Mouse (Mus musculus) testis, postnatal 14 days (tissue): ENCODE data around the gene Sprn.
"Not testable (repeated sequence)": the region's sequence is repeated elsewhere in the genome, so short reads cannot be mapped to it uniquely, and the experiment has no call there.

Experiments used
- DNase-seq: peaks from one replicate; pipeline ENCODE4 v3.0.0; 2021; ENCODE audit warnings: low spot score

Sprn gene

DNA sequence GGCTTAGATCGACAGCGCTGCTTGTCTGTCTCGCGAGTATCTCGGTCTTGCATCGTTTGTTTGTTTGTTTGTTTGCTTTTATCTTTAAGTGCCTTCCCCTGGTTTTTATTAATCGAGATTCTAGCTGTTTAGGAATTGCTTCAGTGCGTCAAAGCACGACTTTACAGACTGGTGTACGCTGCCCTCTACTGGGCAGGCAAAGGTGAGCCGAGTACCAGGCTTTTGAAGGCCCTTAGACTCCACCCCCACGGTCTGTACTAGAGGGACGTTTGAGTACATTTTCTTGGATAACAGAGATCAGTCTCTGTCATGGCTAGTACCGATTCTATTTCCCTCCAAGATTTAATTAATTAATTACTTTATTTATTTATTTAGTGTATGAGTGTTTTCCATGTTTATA, 13.3 kb downstream of the Sprn start:
- no peak for DNase-seq

DNA sequence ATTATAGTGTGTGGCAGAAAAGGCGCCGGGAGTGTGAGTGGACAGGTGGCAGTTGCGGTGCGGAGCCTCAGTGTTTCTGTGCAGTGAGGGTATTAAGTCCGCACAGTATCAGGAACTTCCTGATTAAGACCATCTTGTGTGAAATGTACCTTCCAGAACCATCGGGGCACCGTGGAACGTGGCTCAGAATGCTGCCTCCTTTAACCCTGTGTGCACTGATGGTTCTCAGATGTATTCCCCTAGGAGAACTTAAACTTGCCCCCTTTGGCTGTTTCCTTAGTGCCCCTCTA, 16.7 kb downstream of the Sprn start:
- no peak for DNase-seq

DNA sequence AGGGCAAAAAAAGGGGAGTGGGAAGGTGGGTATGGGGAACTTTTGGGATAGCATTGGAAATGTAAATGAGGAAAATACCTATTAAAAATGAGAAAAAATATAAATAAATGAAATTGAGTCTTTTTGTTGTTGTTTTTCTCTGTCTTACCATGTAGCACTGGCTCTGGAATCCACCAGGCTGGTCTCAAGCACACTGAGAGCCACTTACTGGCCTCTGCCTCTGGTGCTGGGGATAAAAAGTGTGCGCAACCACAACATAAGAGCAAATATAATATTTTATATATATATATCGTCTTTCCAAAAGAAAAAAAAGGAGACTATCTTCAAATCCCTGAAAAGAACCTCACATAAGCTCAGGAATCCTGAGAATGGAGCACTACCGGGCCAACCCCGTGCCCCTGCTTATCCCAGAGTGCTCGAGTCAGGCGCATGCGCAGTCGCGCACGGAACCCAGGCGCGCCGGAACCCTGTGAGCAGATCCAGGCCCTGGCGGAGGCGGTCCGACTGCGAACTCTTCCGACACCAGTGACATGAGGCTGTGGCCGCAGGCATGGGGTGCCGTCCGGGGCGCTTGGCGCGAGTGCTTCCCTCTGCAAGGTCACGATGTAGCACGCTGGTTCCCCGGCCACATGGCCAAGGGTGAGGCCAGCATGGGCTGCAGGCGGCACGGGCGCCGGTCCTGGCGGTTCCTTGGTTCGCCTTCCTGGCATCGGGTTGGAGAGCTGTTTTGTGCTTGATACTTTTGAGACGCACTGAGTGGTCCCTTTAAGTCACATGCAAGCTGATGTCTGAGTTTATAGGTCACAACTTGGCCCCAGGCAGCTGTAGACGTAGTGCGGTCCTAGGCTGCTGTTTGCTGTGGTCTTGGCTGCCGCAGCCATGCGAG, 17.3 kb downstream of the Sprn start, which contains the start of gene Mtg1:
Gene Mtg1 (plus strand): TSS at position 430 of the 886 bp plus-strand sequence.
- peak; percentile 92 for DNase-seq

DNA sequence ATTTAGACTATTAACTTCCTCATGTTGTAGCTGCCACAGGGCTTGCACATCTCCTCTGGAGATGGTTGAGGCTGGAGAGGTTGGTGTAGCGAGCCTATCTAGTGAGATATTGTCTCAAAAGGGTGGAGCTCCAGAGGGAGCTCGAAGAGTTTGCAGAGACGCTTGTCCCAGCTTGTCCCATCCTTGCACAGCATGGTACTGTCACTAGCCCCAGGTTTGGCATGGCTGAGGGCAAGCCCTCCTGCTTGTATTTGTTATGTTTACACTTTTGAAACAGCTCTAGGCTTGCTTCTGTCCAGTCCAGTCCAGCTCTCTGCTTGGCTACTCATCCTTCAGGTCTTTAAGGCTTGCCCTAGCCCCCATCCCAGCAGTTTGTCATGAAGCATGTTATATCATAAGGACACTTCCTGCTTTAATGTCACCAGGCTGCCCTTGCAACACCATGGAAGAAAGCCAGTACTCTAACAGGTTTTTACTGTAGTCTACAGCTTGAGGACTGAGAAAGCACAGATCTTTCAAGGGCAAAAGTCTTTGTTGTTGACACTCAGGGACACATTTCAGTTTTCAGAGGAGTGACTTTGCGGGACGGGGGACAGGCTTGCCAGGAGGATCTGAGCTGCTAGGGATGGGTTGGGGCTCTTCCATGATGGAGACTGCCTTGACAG, 19.4 kb downstream of the Sprn start:
- no peak for DNase-seq

DNA sequence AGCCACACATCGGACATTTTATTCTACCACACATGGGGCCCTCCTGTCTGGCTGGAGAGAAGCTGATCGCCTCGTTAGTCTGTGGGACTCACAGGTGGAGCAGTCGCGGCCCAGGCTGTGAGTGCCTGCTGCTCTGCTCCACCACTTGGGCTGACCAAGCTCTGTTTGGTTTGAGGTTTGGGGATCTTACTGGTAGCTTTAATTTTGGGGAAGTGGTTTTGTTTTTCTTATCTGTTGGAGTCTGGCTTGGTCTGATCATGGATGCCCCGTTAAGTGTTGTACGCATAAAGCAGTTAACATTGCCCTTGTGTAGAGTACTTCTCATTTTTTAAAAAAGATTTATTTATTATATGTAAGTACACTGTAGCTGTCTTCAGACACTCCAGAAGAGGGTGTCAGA, 20.6 kb downstream of the Sprn start:
- DNase-seq = not testable (repeated sequence)

DNA sequence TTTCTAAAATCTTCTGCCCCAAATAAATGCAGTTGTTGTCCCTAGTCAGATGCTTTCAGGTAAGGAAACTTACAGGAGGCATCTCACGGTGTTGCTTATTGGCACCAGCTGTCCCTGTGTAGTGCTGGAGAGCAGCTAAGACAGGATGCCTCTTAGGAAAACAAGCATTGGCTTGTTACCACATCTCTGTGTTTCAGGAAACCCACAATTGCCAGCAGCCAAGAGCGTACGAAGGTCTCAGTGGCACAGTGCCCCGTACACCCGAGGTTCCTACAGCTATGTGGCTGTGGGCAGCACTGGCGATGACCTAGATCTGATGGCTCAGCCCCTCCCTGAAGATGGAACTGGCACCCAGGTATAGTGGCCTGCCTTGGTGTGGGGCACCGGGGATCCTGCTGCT, 22.5 kb downstream of the Sprn start:
- not testable (repeated sequence) for DNase-seq

DNA sequence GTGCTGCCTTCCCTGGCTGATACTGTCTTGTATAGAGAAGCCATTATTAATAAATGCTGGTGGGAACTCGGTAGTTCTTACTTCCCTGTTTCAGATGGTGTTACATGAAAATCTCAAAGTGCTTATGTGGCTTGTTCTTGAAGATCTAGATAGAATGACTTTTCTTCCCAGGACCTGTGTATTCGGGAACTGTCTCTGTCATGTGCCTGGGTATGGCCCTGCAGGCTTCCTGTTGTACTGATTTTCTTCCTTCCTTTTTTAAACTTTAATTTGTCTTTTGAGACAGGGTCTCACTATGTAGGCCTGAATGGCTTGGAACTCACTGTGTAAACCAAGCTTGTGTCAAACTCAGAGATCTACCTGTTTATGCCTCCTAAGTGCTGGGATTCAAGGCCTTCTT, 26.8 kb downstream of the Sprn start:
- DNase-seq = no peak

DNA sequence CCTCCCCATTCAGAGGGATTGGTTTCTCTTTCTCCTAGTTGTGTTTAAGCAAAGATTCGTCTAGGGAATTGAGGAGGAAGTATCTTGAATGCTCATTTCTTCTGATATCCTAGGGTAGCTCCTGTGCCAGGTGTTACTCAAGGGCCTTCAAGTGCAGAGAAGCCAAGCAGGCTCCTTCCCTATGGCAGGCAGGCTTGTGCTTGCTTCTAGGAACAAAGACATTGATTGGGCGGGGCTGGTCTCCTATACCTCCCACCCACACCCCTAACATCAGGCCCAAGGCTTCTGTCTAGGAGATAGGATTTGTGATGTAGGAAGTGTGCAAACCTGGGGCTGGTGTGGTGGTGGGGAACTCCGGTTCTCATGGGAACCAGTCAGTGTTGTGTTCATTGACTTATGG, 27.7 kb downstream of the Sprn start:
- DNase-seq = no peak

DNA sequence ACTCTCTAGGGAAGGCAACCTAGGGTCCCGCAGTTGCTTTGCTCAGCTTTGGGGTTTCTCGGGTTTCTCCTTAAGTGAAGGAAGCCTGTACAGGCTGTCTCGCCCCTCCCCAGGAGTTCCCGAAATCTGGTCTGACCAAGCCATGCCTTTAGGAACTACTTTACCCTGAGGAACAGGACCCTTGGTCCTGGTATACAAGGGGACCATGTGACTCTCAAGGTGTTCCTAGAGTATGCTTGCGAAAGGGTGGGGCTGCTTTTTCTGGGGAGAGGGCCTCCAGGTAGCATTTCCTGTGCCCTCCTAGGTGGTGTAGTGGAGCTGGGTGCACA, 28.7 kb downstream of the Sprn start:
- DNase-seq = no peak

DNA sequence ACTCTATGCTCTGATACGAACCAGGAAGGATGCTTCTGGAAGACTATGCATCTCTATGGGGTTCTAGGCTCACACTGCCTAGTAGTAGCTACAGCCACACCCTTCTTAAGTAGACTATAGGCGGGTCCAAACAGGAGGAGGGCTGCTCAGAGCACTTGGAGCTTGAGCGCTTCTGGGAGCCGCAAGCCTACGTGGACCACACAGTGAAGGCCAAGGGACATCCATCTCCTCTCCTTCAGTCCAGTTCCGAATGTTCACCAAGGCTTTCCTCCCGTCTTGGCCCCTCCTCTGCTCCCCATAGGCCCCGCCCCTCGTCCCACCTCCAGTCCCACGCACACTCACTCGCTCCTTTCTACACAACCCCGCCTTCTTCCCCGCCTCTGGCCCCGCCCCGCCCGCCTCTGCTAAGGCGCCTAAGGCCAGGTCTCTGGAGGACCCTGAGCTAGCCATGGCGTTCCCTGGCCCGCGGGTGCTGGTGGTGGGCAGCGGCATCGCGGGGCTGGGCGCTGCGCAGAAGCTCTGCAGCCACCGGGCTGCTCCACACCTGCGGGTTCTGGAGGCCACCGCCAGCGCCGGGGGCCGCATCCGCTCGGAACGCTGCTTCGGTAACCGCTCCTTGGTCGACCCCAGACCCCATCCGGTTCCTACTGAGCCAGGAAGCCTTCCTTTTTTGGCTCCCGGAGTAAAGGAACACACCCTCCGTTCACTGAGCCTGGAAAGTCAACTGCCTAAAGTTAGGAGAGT, 29.2 kb downstream of the Sprn start:
- DNase-seq = peak; percentile 90

DNA sequence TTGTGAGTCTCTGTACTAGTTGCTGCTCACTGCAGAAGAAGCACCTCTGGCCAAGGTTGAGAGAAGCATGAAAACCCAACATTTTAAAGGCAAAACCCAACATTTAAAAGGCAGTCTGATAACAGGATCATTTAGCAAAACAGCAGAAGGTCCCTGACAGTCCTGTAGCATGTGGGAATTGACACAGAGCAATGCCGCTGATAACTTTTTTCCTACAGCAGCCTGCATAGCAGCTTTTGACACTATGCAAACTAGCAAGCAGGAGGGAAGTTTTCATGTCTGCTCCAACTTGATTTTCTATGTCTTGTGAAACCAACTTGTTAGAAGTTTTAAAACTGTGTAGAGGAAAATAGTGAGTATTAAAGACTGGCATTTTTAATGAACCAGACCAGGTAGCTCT, 30.3 kb downstream of the Sprn start:
- no peak for DNase-seq

DNA sequence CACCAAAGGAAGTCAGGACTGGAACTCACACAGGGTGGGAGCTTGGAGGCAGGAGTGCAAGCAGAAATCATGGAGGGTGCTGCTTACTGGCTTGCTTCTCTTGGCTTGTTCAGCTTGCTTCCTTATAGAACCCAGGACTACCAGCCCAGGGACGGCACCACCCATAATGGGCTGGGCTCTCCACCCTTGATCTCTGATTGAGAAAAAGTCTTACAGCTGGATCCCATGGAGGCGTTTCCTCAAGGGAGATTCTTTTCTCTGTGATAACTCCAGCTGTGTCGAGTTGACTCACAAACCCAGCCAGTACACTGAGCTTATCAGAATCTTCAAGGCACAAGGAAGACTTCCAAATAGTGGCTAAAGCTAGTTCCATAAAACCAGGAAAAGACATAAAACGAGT, 31.9 kb downstream of the Sprn start:
- no peak for DNase-seq

DNA sequence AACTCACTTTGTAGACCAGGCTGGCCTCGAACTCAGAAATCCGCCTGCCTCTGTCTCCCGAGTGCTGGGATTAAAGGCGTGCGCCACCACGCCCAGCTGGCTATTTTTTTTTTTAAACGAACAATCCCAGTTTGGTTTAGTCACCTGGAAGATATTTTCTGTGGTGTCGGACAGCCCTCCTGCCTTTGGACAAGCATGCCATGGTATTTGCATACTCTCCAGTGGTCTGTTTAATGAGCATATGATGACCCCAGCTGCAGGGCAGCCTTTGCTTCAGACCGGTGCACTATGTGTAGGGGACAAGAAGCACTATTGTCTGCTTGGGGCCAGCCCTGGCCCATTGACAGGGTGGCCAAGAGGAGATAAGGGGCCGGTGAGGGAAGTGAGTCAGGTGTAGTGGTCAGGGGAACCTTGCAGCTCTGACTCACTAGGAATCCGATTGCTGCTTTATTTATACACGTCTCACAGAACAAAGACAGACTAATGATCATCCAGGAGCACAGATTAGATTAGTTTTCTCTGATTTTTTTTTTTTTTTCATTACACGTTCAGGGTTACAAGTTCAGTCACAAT, 33.3 kb downstream of the Sprn start:
- no peak for DNase-seq

DNA sequence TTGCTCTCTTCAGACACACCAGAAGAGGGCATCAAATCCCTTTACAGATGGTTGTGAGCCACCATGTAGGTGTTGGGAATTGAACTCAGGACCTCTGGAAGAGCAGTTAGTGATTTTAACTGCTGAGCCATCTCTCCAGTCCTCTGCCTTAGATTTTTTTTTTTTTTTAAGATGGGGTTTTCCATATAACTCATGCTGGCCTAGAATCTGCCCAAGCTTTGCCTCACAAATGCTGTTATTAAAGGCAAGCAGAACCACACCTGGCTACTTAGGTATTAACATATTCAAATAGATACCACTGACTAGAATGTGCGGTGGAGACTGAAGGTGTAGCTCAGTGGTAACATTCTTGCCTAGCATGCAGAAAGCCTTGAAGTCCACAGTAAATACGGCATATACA, 34.2 kb downstream of the Sprn start:
- DNase-seq = no peak

DNA sequence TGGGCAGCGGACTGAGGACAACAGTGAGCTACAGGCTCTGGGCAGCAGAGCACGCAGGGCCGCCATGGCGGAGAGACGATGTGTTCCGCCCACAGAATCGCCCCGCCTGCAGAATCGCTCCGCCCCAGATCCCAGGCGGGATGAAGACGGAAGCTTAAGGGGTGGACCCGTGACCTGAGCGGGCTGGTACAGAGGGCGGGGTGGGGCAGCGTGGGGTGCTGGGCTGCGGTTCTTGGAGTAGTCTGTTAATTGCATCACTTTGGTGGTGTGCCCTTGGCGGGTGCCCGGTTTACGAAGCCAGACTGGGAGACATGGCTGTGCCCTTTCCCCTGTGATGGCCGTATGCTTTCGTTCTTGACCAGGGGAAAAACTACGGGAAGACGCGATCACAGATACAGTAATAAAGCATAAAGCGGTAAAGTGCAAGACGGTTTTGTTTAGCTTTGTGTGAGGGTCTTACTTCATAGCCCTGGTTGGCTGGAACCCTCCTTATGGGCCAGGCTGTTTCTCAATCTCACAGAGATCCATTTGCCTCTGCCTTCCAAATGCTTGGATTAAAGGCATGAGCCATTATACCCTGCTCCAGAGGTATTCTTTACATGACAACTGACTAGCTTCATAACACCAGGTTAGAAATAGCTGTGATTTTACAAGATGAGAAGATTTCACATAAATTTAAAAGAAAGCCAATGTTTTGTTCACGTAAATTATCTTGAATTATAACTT, 38.2 kb downstream of the Sprn start, which contains the start of gene Echs1:
Gene Echs1 (minus strand): TSS at position 148 of the 726 bp plus-strand sequence.
- DNase-seq = peak; percentile 85

DNA sequence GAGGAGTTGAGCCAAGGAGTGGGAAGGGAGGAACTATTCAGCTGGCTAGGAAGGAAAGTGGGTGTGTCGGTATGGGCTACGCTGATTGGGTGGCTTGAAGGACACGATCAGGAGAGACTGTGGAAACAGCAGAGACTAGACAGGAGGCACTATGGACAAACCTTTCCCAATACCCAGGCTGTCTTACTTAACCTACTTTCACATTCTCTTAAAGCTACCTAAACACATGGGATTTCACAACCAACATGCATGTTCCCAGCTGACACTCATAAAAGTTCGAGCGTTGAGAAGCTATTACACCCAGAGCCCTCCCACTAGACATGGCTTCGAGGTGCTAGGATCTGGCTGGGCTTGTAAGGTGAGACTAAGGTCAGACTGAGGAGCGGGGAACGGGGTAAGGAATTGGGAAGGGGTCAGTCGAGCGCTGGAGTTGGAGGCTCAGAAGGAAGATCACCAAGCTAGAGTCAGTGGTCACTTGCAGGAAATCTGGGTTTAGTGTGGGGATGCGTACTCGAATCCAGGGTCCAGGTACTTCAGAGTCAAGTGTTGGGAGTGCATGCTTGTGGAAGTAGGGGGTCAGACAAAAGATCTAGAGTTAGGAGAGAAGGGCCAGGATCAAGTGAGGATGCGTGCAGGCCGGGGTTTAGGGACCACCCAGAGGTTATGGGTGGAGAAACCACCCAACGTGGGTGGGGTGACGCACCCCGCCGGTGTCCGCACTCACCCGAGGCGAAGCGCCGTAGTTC, 38.9 kb downstream of the Sprn start, which contains the start of gene Paox:
Gene Paox (plus strand): TSS at position 217 of the 746 bp plus-strand sequence.
- DNase-seq = peak; percentile 62

DNA sequence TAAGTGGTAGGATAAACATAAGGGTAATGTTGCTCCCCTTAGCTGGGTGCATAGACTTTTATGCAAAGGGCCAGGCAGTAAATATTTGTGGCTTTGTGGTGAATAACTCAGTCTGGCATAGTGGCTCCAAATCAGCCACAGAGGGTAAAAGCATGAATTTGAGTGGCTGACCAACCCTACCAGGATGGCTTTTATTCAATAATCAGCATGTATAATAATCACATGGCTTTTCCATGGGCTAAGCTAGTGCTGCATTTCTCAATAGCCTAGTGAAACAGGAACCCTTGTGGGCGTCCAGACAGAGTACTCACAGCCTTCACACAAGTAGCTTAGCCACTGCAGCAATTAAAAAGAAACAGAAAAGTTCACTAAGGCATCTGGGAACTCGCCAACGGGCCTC, 42.7 kb downstream of the Sprn start:
- DNase-seq = no peak

DNA sequence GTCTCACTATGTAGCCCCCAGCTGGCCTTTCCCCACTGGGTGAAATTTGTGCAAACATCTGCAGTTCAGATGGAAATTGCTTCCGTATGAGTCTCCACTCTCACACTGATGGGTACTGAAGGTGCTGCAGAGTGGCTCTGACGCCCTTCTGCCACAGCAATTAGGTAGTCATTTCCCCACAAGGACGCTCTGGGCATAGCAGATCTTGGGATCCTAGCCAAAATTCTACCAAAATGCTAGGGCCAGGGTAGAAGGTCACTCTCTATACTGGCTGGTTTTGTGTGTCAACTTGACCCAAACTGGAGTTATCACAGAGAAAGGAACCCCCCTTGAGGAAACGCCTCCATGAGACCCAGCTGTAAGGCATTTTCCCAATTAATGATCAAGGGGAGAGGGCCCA, 50.7 kb downstream of the Sprn start:
- DNase-seq = no peak

DNA sequence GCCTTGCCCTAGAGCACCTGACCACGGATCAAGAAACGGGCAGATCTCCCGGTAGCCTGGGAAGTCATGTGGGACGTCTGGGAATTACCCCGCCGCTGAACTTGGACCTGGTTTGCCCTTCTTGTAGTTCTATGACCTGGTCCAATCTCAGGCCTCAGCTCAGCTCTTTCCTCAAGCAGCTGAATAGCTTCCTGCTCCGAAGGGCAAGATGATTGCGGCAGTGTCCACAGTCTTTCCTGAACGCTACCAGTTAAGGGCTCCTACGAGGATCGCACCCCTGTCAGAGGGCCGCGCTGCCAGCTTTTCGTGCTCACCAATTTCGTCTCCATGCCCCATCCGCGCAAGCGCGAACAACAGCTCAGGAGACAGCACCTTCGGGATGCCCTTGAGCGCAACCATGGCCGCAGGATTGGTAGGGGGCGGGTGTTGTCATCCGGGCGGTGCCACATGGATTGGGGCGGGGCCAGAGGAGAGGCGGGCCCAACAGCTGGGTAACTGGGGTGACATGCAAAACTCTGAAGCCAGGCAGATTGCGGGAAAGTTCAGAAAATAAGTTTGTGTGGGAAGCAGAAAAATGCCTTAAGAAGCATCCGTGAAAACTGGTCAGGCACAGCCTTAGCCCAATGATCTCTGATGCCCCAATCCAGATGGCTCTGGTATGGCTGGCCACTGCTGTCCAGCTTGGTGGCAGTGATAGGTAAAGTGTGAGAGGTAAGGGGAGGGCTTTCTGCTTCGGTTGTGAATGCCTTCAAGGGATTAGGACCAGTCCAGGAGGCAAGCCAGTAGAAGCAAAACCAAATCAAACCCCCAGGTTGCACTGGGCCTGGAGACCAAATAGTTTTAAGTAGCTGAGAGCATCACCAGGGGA, 52.5 kb downstream of the Sprn start, which contains the start of gene Fuom:
Gene Fuom (minus strand): TSS at position 449 of the 868 bp plus-strand sequence.
- DNase-seq = peak; percentile 77

DNA sequence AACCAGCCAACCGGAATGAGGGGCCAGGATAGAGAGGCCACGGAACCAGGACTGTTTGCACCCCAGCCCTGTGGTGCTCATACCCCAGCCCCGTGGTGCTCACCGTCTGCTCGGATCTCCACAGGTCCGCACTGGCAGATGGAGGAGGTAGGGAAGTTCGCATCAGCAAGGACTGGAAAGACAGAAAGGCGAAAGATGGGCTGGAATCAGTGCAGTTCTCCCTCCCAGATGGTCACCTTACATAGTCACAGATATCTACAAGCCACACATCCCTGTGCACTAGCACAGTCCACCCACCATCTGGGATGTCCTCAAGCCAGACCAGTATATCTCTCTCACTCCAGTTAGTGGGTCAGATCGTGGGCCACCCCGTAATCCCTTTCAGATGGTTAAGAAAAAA, 53.2 kb downstream of the Sprn start:
- DNase-seq = no peak
